Mouse (Mus musculus): Measurements from ENCODE around the gene Rps6ka5. TPM values are rescaled to one million over a fixed set of nuclear protein-coding genes. Genes with fewer than 3 reads are reported as not detected.

The Rps6ka5 gene
- polyA plus RNA-seq, 1 experiment from 2014 or later: 4.9 TPM

- no peak for ATAC-seq (ENCODE audit: low FRiP score)
- H3K27ac ChIP-seq (replicated peaks): no peak overlapping the region
- no peaks in the 10 kb centered on the region for H3K4me1 ChIP-seq
- WGBS: 87% methylated on average over 2 of the region's 2 CpGs
- H3K4me2 ChIP-seq: no peak overlapping the region
- no peak overlapping the region for H3K4me3 ChIP-seq (replicated peaks)
- H3K9ac ChIP-seq (replicated peaks): no peak overlapping the region
- H3K27me3 ChIP-seq (replicated peaks): no peaks in the 10 kb centered on the region
- no peaks in the 10 kb centered on the region for H3K36me3 ChIP-seq
- no peaks in the 10 kb centered on the region for H3K9me3 ChIP-seq (replicated peaks)
These were observed 112.9 kb downstream of the Rps6ka5 start for GRCm38 (mm10) chr12:100613878-100614277.

GRCm38 (mm10) chr12:100613192-100613700 lies 113.5 kb downstream of the Rps6ka5 start:
- Histone ChIP-seq H3K36me3 (no peaks in the 10 kb centered on the region), H3K27me3 (replicated peaks) (no peaks in the 10 kb centered on the region), H3K4me3 (replicated peaks) (no peak overlapping the region), H3K4me2 (no peak overlapping the region), H3K27ac (replicated peaks) (no peak overlapping the region), H3K4me1 (no peaks in the 10 kb centered on the region), H3K9me3 (replicated peaks) (no peaks in the 10 kb centered on the region), H3K9ac (replicated peaks) (no peak overlapping the region)
- no peak for ATAC-seq (ENCODE audit: low FRiP score)
- WGBS: 84% methylated on average over 5 of the region's 5 CpGs

- H3K9ac ChIP-seq (replicated peaks): no peak overlapping the region
- no peaks in the 10 kb centered on the region for H3K4me1 ChIP-seq
- no peak overlapping the region for H3K4me3 ChIP-seq (replicated peaks)
- H3K27ac ChIP-seq (replicated peaks): no peak overlapping the region
- no peaks in the 10 kb centered on the region for H3K9me3 ChIP-seq (replicated peaks)
- WGBS: 90% methylated on average over 5 of the region's 5 CpGs
- no peaks in the 10 kb centered on the region for H3K36me3 ChIP-seq
- no peaks in the 10 kb centered on the region for H3K27me3 ChIP-seq (replicated peaks)
- no peak overlapping the region for H3K4me2 ChIP-seq
- no peak for ATAC-seq (ENCODE audit: low FRiP score)
These were observed 117.0 kb downstream of the Rps6ka5 start for GRCm38 (mm10) chr12:100609766-100610165.

GRCm38 (mm10) chr12:100609064-100609463 lies 117.7 kb downstream of the Rps6ka5 start:
- H3K27ac ChIP-seq (replicated peaks): no peak overlapping the region
- H3K36me3 ChIP-seq: no peaks in the 10 kb centered on the region
- ATAC-seq (ENCODE audit: low FRiP score): no peak
- WGBS: 86% methylated on average over 5 of the region's 5 CpGs
- H3K9ac ChIP-seq (replicated peaks): no peak overlapping the region
- H3K4me3 ChIP-seq (replicated peaks): no peak overlapping the region
- H3K27me3 ChIP-seq (replicated peaks): no peaks in the 10 kb centered on the region
- H3K4me2 ChIP-seq: no peak overlapping the region
- H3K4me1 ChIP-seq: no peaks in the 10 kb centered on the region
- no peaks in the 10 kb centered on the region for H3K9me3 ChIP-seq (replicated peaks)

- 98% methylated on average over 1 of the region's 1 CpGs for WGBS
- H3K4me2 ChIP-seq: no peak overlapping the region
- H3K9ac ChIP-seq (replicated peaks): no peak overlapping the region
- no peak overlapping the region for H3K27ac ChIP-seq (replicated peaks)
- no peak for ATAC-seq (ENCODE audit: low FRiP score)
- no peaks in the 10 kb centered on the region for H3K36me3 ChIP-seq
- H3K9me3 ChIP-seq (replicated peaks): no peaks in the 10 kb centered on the region
- H3K27me3 ChIP-seq (replicated peaks): no peaks in the 10 kb centered on the region
- H3K4me3 ChIP-seq (replicated peaks): no peak overlapping the region
- no peaks in the 10 kb centered on the region for H3K4me1 ChIP-seq
These were observed 120.0 kb downstream of the Rps6ka5 start for GRCm38 (mm10) chr12:100606733-100607132.

- Histone ChIP-seq H3K4me1 (no peaks in the 10 kb centered on the region), H3K27ac (replicated peaks) (no peak overlapping the region), H3K27me3 (replicated peaks) (no peaks in the 10 kb centered on the region), H3K4me3 (replicated peaks) (no peak overlapping the region), H3K4me2 (no peak overlapping the region), H3K9ac (replicated peaks) (no peak overlapping the region), H3K9me3 (replicated peaks) (no peaks in the 10 kb centered on the region), H3K36me3 (no peaks in the 10 kb centered on the region)
- 89% methylated on average over 3 of the region's 3 CpGs for WGBS
- no peak for ATAC-seq (ENCODE audit: low FRiP score)
These were observed 121.2 kb downstream of the Rps6ka5 start for GRCm38 (mm10) chr12:100605596-100605995.

GRCm38 (mm10) chr12:100604540-100604939 lies 122.2 kb downstream of the Rps6ka5 start:
- Histone ChIP-seq H3K27me3 (replicated peaks) (no peaks in the 10 kb centered on the region), H3K4me2 (no peak overlapping the region), H3K9me3 (replicated peaks) (no peaks in the 10 kb centered on the region), H3K27ac (replicated peaks) (no peak overlapping the region), H3K4me1 (no peaks in the 10 kb centered on the region), H3K36me3 (no peaks in the 10 kb centered on the region), H3K4me3 (replicated peaks) (no peak overlapping the region), H3K9ac (replicated peaks) (no peak overlapping the region)
- WGBS: 0% methylated on average over 1 of the region's 1 CpGs
- ATAC-seq (ENCODE audit: low FRiP score): peak; percentile 75; the same call in 1 of the 2 replicates

- Histone ChIP-seq H3K27ac (replicated peaks) (no peak overlapping the region), H3K36me3 (no peaks in the 10 kb centered on the region), H3K4me2 (no peak overlapping the region), H3K4me1 (no peaks in the 10 kb centered on the region), H3K27me3 (replicated peaks) (no peaks in the 10 kb centered on the region), H3K9ac (replicated peaks) (no peak overlapping the region), H3K9me3 (replicated peaks) (no peaks in the 10 kb centered on the region), H3K4me3 (replicated peaks) (no peak overlapping the region)
- ATAC-seq (ENCODE audit: low FRiP score): no peak
- WGBS: 86% methylated on average over 3 of the region's 3 CpGs
These were observed 132.1 kb downstream of the Rps6ka5 start for GRCm38 (mm10) chr12:100594700-100595099.

GRCm38 (mm10) chr12:100586601-100587000 lies 140.2 kb downstream of the Rps6ka5 start:
- 90% methylated on average over 2 of the region's 2 CpGs for WGBS
- Histone ChIP-seq H3K4me1 (no peaks in the 10 kb centered on the region), H3K36me3 (no peaks in the 10 kb centered on the region), H3K27me3 (replicated peaks) (no peaks in the 10 kb centered on the region), H3K4me3 (replicated peaks) (no peak overlapping the region), H3K9me3 (replicated peaks) (no peaks in the 10 kb centered on the region), H3K9ac (replicated peaks) (no peak overlapping the region), H3K4me2 (no peak overlapping the region), H3K27ac (replicated peaks) (no peak overlapping the region)
- no peak for ATAC-seq (ENCODE audit: low FRiP score)

GRCm38 (mm10) chr12:100579221-100579620 lies 147.6 kb downstream of the Rps6ka5 start:
- Histone ChIP-seq H3K4me1 (no peaks in the 10 kb centered on the region), H3K36me3 (peaks cover 5% of the 10 kb centered on the region; the same call in 1 of the 2 replicates)

GRCm38 (mm10) chr12:100578291-100578690 lies 148.5 kb downstream of the Rps6ka5 start:
- H3K27ac ChIP-seq (replicated peaks): no peak overlapping the region
- H3K4me1 ChIP-seq: no peaks in the 10 kb centered on the region
- peaks cover 11% of the 10 kb centered on the region; the same call in 1 of the 2 replicates for H3K36me3 ChIP-seq
- no peak overlapping the region for H3K4me3 ChIP-seq (replicated peaks)
- no peak overlapping the region for H3K4me2 ChIP-seq
- no peak overlapping the region for H3K9ac ChIP-seq (replicated peaks)
- ATAC-seq (ENCODE audit: low FRiP score): no peak
- no peaks in the 10 kb centered on the region for H3K9me3 ChIP-seq (replicated peaks)
- no peaks in the 10 kb centered on the region for H3K27me3 ChIP-seq (replicated peaks)
- WGBS: 54% methylated on average over 2 of the region's 2 CpGs

More at GRCm38 (mm10) chr12:100579221-100579620, 147.6 kb downstream of the Rps6ka5 start:
- Histone ChIP-seq H3K9me3 (replicated peaks) (no peaks in the 10 kb centered on the region), H3K9ac (replicated peaks) (no peak overlapping the region), H3K27me3 (replicated peaks) (no peaks in the 10 kb centered on the region), H3K27ac (replicated peaks) (no peak overlapping the region), H3K4me3 (replicated peaks) (no peak overlapping the region), H3K4me2 (no peak overlapping the region)
- no peak for ATAC-seq (ENCODE audit: low FRiP score)
- WGBS: 98% methylated on average over 2 of the region's 2 CpGs

GRCm38 (mm10) chr12:100575739-100576138 lies 151.0 kb downstream of the Rps6ka5 start:
- 84% methylated on average over 3 of the region's 3 CpGs for WGBS
- ATAC-seq (ENCODE audit: low FRiP score): no peak
- H3K4me1 ChIP-seq: no peaks in the 10 kb centered on the region

More at GRCm38 (mm10) chr12:100575739-100576138, 151.0 kb downstream of the Rps6ka5 start:
- Histone ChIP-seq H3K27me3 (replicated peaks) (no peaks in the 10 kb centered on the region), H3K36me3 (peaks cover 13% of the 10 kb centered on the region), H3K27ac (replicated peaks) (no peak overlapping the region), H3K9ac (replicated peaks) (no peak overlapping the region), H3K4me2 (no peak overlapping the region), H3K9me3 (replicated peaks) (no peaks in the 10 kb centered on the region), H3K4me3 (replicated peaks) (no peak overlapping the region)

Measured in neural tube, embryonic 15.5 days (tissue).